Mouse (Mus musculus) thymus, postnatal 36 days (tissue): ENCODE data around the gene Themis2.

ENCODE experiments used
- DNase-seq, 2 experiments: peaks; one replicate each; pipeline ENCODE4 v3.0.0; 2022; ENCODE audit warnings: mixed read lengths in 2 of 2

The Themis2 gene

DNA sequence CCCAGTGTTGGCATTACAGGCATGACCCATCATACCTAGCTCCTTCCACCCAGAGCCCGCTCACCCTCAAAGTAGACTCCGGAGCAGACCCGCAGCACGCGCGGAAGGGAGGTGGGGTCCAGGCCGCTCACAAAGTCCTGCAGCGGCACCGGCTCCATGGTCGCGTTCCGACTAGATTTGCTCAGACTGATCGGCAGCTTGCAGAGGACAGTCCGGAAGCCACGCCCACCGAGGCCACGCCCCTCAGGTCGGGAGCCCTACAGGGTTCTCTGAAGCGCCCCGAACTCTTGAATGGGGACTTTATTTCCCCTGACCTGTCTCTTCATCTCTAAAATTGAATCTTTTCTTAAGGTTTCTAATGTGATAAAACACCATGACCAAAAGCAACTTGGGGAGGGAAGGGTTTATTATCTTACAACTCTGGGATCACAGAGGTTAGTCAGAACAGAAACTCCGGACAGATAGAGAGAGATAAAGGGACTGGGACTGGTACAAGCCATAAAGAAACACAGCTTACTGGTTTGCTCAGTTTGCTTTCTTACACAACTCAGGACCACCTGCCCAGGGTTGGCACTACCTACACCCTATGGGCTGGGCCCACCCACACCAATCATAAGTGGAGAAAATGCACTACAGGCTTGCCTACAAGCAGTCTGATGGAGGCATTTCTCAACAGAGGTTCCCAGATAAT is at the start of gene Themis2:
Gene Themis2 (minus strand): TSS at position 192 of the 691 bp plus-strand sequence.
- peak; percentile 83 to 84 for DNase-seq

GRCm38 (mm10) chr4:132843705-132844071 is 47.5 kb upstream of the Themis2 start:
- no peak for DNase-seq

GRCm38 (mm10) chr4:132842970-132843704 is 47.0 kb upstream of the Themis2 start, which contains the start of gene Ppp1r8:
Gene Ppp1r8, minus strand, starts transcription at chr4:132843169.
- DNase-seq, result peak; percentile 88 to 95

DNA sequence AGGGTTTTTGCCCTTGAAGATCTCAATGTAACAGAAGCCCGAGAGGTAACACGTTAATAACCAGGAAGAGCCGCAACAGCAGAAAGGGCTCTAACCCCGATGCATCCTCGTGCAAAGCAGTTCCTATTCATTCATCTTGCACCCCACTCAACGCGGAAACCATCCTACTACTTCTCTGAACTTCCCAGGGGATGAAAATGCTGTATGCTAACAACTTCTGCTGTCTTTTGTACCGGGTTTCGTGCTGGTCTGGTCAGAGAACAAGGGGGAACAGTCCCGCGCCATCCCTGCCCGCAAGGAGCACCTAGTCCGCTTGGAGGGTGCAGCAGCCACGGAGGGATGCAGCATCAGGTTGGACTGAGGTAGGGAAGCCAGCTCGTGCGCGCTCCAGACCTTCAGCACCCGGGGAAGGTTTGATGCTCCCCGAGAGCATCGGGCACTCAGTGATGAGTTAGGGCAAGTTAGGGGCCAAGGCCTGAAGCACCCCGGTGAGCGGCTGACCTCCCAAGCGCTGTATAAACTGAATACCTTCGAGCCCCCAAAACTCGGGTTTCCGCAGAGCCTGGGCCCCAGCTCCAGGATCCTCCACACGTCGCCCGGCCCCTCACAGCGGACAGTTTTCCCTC is 46.2 kb upstream of the Themis2 start:
- DNase-seq, result peak; percentile 30 to 50

GRCm38 (mm10) chr4:132841493-132841892 is 45.3 kb upstream of the Themis2 start:
- DNase-seq, result no peak

GRCm38 (mm10) chr4:132823614-132824366 is 27.6 kb upstream of the Themis2 start:
- peak; percentile 79 to 81 for DNase-seq

- DNase-seq, result no peak
Observed at GRCm38 (mm10) chr4:132818442-132818841, 22.3 kb upstream of the Themis2 start.

DNA sequence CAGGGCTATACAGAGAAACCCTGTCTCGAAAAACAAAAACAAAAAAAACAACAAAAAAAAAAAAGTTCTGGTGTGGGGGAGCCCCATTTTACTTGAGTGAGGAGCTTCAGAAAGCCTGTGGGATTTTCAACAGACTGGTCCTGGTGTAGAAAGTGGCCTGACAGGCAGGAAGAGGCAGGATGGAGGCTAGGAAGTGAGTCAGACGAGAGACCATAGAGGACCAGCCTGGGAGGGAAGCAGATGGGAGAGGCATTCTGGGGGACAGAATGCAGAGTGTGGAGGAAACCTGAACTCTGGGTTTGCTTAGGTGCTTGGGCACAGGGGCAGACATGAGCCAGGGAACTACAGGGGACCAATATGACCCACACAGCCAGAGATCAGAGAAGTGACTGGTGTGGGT is 20.7 kb upstream of the Themis2 start:
- no peak for DNase-seq

GRCm38 (mm10) chr4:132816404-132816803 is 20.2 kb upstream of the Themis2 start:
- DNase-seq, result no peak

DNA sequence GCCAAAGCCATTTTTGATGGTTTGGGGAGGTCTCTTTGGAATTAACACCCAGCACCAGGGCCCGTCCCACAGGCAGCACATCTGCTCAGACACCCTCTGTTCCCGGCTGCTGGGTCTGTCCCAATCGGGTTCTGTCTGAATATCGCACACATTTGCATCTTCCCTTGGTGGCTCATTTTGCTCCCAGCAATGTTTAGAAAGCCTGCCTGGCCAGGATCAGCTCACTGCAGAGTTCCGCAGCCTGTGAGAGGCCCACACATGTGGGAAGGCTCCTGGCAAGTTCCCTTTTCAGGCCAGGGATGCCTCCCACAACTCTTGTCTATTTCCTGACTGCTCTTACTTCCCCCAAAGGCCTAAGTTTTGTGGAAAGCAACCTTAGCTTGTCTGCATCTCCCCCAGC is 13.4 kb upstream of the Themis2 start:
- no peak for DNase-seq

- DNase-seq, result no peak
Observed at GRCm38 (mm10) chr4:132807771-132808641, 11.8 kb upstream of the Themis2 start.

DNA sequence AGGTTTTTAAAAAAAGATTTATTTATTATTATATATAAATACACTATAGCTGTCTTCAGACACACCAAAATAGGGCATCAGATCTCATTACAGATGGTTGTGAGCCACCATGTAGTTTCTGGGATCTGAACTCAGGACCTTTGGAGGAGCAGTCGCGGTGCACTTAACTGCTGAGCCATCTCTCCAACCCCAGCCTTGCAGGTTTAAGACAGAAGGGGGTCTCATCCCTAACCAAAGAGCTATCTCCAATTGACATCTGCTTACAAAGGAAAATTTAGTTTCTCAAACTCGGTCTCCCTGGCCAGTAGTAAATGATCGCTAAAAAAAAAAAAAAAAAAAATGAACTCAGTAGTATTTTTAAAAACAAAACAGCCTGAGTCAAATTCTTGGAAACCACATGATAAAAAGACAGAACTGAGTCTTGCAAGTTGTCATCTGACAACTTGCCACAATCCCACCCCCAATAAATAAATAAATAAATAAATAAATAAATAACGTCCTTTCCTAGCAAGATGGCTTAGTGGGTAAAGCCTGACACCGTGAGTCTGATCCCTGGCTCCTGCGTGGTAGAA is 10.5 kb upstream of the Themis2 start:
- no peak for DNase-seq

GRCm38 (mm10) chr4:132805599-132806197 is 9.5 kb upstream of the Themis2 start:
- no peak for DNase-seq

- DNase-seq, result no peak
Observed at GRCm38 (mm10) chr4:132805146-132805545, 9.0 kb upstream of the Themis2 start.

DNA sequence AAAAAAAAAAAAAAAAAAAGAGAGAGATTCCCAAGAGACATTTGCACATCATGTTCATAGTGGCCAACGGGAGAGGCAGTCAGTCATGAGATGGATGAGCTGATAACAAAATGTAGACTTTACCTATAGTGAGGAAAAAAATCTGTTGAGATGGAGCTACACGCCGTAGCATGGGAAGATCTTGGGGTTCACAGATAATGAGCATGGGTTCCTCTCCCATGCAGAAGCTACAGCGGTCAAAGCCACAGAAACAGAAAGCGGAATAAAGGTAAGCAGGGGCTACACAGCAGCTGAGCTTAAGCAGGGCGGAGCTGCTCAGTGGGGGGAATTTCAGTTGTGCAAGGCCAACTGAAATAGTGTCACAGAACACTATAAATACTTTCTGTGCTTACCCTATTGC is 8.1 kb upstream of the Themis2 start:
- no peak for DNase-seq

DNA sequence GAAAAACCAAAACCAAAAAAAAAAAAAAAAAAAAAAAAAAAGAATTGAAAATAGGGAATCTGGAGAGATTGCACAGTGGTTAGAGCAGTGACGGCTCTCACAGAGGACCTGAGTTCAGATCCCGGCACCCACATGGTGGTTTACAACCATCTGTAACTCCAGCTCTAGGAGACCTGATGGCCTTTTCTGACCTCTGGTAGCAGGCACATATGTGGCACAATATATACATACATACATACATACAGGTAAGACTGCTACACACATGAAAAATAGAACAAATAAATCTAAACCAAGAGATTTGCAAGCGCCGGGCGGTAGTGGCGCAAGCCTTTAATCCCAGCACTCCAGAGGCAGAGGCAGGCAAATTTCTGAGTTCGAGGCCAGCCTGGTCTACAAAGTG is 7.7 kb upstream of the Themis2 start:
- no peak for DNase-seq

- DNase-seq, result no peak
Observed at GRCm38 (mm10) chr4:132803212-132803611, 7.0 kb upstream of the Themis2 start.

DNA sequence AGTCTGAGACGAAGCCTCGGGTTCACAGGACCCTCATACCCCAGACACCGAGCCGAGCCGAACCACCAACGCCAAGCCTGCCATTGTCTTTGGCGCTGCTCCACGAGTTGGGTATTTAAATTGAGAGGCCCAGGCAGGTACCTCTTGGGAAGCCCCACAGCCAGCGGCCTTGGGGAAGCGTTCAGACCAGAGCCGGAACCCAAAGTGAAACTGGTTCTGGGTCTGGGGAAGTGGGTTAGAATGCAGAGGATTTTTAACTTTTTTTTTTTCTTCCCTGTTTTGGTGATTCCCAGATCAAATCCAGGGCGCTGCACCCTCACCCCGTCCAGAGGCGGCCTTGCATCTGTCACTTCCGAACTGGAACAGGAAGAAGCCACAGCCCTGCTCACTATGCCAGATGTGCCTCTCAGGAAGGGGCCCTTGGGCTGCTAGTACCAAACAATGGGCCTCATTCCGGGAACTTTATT is 6.0 kb upstream of the Themis2 start:
- DNase-seq, result peak; percentile 50 to 59

GRCm38 (mm10) chr4:132801176-132802077 is 5.2 kb upstream of the Themis2 start:
- DNase-seq, result no peak

GRCm38 (mm10) chr4:132799845-132800244 is 3.7 kb upstream of the Themis2 start:
- DNase-seq, result no peak
